Mouse (Mus musculus): ENCODE measurements around the gene Fbxl15. TPM values are rescaled to one million over a fixed set of nuclear protein-coding genes. Genes with fewer than 3 reads are reported as not detected.
A peak's percentile ranks its signal among the peaks of the same experiment; 100 is the strongest.

Fbxl15 gene
- total RNA-seq, 2 experiments from 2014 or later = 4.2 to 4.4 TPM

DNA sequence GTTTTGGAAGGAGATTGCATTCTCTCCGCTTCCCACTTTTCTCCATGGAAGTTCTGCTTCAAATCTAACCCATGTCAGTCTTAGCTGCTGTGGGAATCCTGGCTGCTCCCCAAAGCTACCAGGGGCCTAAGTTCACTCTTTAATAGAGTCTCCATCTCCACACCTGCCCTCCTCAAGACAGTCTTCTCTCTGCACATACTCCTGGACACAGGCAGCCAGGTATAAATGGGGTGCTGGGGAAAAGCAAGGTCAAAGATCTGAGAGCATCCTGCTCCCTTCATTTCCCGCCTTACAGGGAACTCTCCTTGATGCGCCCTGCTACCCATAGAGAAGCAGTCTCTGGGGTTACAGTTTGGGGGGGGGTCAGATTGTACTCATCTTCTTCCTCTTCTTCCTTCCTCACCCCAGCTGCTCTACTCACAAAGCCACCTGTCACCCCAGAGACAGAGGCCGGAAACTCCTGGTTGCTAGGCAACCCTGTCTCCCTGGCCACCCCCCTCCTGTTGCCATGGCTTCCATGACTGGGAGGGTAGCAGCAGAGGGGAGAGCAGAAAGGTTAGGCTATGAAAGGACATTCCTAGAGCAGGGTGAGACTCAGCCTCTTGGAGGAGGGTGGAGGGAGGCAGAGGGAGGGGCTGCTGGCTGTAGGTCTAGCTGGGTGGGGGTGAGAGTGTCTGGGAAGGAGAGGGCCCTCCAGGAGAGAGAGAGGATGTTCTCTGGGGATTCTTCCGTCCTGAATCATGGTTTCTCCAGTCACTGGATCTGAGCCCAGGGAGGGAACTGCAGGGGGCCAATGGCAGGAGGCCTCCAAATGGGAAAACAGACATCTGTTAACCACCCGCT lies 6.7 kb upstream of the Fbxl15 start:
- no peak for DNase-seq
- intact Hi-C loops (cut with DNase I) = no loop called here

- intact Hi-C loops (cut with DNase I) = no loop called here
- no peak for DNase-seq
Measured at GRCm38 (mm10) chr19:46322144-46322995, 5.6 kb upstream of the Fbxl15 start.

DNA sequence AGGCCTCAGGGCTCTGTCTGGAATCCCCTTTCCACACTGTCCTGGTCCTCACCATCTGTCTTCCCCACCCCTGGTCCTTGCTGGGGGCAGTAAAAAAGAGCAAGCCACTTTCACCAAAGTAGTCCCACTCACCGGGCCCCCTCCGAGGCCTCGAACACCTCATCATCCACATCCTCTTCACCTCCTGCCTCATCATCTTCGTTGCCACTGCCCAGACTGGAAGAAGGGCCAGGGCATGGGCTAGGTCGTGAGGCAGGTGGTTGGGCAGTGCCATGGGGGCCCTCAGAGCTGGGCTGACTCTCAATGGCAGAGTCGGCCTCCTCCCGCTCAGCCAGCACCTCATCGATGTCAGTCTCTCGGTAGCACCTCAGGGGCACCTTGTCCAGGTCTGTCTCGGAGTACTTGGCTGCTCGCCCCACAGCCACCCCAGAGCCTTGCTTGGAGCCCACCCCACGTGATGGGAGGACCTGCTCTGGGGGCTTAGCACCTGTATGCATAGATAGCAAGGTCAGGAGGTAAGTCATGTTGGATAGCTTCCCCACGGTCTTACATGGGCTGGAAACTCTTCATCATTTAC lies 4.9 kb upstream of the Fbxl15 start:
- DNase-seq = no peak
- intact Hi-C loops (cut with DNase I) = no loop called here

DNA sequence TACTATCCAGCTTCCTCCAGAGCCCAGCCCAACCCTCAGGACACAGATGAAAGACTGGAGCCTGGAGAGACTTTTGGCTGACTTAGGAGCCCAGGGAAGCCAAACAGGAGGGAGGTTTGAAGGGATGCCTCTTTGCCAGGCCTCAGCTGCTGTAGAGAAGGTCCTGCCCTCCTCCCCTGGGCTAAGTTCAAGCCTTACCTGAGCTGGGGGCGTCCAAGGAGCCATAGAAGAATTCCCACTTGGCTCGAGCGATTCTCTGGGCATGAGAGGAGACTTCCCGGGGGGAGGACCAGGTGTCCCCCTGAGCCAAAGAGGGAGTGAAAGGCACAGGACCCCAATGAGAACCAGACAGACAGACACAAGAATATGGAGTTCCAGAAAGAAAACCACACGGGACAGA lies 4.3 kb upstream of the Fbxl15 start:
- DNase-seq = no peak
- intact Hi-C loops (cut with DNase I) = no loop called here

DNA sequence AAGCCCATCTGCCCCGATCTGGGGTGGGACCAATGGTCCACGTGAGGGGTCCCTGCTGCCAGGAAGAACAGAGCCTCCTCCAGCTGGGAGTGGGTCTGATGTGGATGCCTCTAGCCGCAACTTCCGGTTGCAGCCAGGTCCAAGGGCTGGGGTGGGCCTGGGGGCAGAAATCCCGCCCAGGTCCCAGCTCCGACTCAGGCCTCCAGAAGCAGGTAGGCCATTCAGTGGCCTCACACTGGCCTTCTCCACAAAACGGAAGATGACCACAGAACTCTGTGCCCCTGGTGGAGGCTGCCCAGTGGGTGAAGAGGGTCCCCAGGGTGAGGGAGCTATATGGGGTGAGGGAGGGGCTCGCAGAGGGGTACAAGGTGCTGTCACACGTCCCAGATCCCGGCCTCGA lies 3.6 kb upstream of the Fbxl15 start:
- intact Hi-C loops (cut with DNase I) = no loop called here
- no peak for DNase-seq

GRCm38 (mm10) chr19:46324918-46325317 lies 3.1 kb upstream of the Fbxl15 start:
- intact Hi-C loops (cut with DNase I) = no loop called here

GRCm38 (mm10) chr19:46326019-46326755 lies 1.8 kb upstream of the Fbxl15 start:
- intact Hi-C loops (cut with DNase I) = no loop called here
- no peak for DNase-seq

More at GRCm38 (mm10) chr19:46324918-46325317, 3.1 kb upstream of the Fbxl15 start:
- DNase-seq = no peak

GRCm38 (mm10) chr19:46326756-46327305 lies 1.2 kb upstream of the Fbxl15 start, which contains the start of gene Psd:
Psd (minus strand) TSS chr19:46327156.
- peak; percentile 55 to 63 for DNase-seq
- intact Hi-C loops (cut with DNase I) = no loop called here

- intact Hi-C loops (cut with DNase I) = loop anchor here (1.0 to 2.0 kb wide), 2 partner anchors 23 to 249 kb away; partner anchors contain the start of gene Nfkb2
- no peak for DNase-seq
Measured at GRCm38 (mm10) chr19:46327531-46328064, 386 bp upstream of the Fbxl15 start.

GRCm38 (mm10) chr19:46329031-46329641 lies 1.2 kb downstream of the Fbxl15 start:
- intact Hi-C loops (cut with DNase I) = loop anchor here (2.0 kb wide), 1 partner anchor 250 kb away; no protein-coding TSS in a partner anchor
- no peak for DNase-seq

DNA sequence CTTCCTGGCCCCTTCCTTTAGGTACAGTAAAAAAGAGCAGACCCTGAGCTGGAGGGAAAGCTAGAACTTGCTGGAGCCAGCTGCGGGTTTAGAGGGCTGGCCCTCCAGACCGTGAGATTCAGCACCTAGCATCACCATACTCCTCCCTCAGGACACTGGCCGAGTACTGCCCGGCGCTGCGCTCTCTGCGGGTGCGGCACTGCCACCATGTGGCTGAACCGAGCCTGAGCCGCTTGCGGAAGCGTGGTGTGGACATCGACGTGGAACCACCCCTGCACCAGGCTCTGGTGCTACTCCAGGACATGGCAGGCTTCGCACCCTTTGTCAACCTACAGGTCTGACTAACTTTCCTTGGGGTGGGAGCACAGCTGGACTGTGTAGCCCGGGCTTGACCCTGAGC lies 2.0 kb downstream of the Fbxl15 start:
- intact Hi-C loops (cut with DNase I) = loop anchor here (2.0 kb wide), 1 partner anchor 251 kb away; no protein-coding TSS in a partner anchor

GRCm38 (mm10) chr19:46330696-46331095 lies 2.7 kb downstream of the Fbxl15 start:
- intact Hi-C loops (cut with DNase I) = no loop called here
- no peak for DNase-seq

More for the DNA sequence above, 2.0 kb downstream of the Fbxl15 start:
- DNase-seq = peak; percentile 82 to 83

- intact Hi-C loops (cut with DNase I) = no loop called here
- no peak for DNase-seq
Measured at GRCm38 (mm10) chr19:46331326-46331725, 3.3 kb downstream of the Fbxl15 start.

DNA sequence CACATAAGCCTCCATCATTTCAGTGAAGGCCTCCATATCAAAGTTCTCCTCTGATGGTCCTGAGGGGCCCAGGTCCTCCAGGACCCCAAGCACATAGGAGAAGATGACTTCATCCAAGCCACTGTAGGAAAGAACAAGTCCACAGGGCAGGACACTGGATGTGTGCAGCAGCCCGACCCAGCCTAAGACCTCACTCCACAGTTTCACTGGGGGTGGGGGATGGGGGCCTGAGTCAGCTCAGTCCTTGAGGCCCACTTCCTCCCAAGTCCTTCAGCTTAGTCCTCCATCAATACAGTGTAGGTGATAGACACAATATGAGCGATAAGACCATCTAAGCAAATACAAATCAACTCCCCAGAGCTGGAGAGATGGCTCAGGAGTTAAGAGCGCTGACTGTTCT lies 4.0 kb downstream of the Fbxl15 start:
- intact Hi-C loops (cut with DNase I) = no loop called here
- DNase-seq = no peak

DNA sequence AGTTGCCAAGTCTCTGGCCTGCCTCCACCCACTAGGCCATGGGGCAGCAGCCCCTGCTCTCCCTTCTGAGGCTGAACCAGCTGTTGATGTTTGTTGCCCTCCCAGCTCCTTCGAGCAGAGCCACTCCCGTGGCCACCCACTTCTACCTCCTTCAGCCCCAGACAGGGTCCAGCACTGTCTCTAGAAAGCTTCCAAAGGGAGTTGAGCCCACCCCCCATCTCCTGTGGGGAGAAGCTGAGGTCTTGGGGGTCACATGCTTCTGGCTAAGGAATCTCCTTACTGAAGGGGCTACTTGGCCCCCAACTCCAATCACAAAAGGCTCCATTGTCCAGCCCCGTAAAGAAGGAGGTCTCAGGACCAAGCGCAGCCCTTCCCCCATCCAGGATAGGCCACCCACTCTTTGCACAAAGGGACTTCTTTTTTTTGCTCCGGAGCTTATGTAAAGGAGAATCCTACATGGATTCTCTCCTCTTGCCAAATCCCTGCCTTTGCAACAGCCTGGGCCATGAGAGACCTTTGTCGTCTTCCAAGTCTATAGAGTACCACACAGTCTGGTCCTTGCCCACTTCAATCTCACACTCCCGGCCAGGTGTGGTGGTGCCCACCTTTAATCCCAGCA lies 4.8 kb downstream of the Fbxl15 start:
- intact Hi-C loops (cut with DNase I) = no loop called here
- DNase-seq = no peak

GRCm38 (mm10) chr19:46333906-46334305 lies 5.9 kb downstream of the Fbxl15 start:
- intact Hi-C loops (cut with DNase I) = no loop called here
- no peak for DNase-seq

- no peak for DNase-seq
- intact Hi-C loops (cut with DNase I) = loop anchor here (1.0 to 5.0 kb wide), 3 partner anchors 19 to 104 kb away; no protein-coding TSS in a partner anchor
Measured at GRCm38 (mm10) chr19:46337719-46338330, 9.8 kb downstream of the Fbxl15 start.

- peak; percentile 98 to 100 for DNase-seq
- intact Hi-C loops (cut with DNase I) = loop anchor here (1.0 to 5.0 kb wide), 3 partner anchors 18 to 104 kb away; no protein-coding TSS in a partner anchor
Measured at GRCm38 (mm10) chr19:46338331-46338936, 10.4 kb downstream of the Fbxl15 start, which contains the start of gene Cuedc2. Cuedc2 (minus strand) TSS chr19:46338702.
